Mouse (Mus musculus): ENCODE results near the gene Rab38.

Rab38 gene

DNA sequence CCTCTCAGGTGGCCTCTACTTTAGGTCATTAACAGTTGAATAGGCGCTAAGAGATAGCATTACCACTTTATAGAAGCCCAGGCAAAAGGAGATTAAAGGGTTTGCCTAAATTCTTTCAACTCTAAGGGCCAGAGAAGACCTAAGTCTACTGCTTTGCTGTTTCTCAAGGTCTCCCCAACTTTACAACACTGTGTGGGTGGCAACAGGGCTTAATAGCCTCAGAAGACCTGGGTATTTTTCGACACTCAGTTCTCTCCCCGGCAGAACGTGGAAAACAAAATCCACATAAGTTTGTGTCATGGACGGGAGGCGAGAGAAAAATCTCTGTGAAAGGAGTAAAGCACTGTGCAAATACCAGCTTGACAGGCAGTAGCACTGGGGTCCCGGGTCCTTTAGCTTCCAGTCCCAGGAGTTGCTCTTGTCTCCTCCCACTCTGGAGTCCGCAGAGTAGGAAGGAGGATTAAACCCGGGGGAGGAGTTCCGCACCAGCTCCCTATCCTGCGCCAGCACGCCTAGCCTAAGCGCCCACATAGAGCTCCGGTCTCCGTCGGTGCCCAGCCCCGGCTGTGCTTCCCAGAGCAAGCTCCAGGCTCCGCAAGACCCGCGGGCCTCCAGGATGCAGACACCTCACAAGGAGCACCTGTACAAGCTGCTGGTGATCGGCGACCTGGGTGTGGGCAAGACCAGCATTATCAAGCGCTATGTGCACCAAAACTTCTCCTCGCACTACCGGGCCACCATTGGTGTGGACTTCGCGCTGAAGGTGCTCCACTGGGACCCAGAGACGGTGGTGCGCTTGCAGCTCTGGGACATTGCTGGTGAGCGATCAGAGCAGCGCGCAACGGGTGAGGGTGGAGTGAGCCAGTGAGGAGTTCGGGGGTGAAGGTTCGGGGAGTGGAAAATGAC, at the start of gene Rab38:
Gene Rab38, plus strand, starts transcription at position 488 of the 906 bp plus-strand sequence.
- DNase-seq (ENCODE audit: low spot score): peak; percentile 81

DNA sequence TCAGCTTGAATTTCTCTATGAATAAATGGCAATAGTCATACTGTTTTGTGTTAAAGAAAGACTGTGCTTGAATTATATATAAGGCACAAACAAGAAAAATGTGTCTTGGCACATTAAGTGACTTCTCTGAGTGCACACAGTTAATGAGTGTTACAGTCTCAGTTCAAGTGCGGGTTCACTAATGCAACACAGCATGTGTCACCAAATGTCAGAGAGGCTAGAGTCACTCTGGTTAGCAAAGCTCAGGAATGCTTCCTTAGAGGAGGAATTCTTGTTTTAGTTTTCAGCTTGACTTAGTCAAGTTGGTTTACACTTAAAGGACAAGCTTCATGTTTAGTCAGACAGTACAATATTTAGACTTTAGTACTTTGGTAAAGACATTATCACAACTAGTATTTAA, 35.5 kb upstream of the Rab38 start:
- DNase-seq (ENCODE audit: low spot score): no peak

DNA sequence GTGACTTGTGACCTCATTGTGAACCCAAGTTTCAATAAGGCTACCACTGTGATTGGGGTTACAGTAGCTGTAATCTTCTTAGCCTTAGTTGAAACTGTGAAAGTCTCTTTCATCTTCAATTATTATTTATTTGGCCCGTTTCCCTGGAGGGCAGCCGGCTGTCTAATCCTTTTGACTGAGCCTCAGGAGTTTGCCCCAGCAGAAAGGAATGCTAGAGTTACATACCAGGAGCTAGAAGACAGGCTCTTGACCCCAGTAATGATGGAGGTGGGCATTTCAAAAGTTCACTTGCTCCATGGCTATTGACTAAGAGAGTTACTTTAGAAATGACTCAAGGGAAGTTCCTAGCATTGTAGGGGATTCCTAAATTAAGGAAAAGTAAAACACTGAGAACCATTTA, 34.3 kb upstream of the Rab38 start:
- peak; percentile 13 for DNase-seq (ENCODE audit: low spot score)

DNA sequence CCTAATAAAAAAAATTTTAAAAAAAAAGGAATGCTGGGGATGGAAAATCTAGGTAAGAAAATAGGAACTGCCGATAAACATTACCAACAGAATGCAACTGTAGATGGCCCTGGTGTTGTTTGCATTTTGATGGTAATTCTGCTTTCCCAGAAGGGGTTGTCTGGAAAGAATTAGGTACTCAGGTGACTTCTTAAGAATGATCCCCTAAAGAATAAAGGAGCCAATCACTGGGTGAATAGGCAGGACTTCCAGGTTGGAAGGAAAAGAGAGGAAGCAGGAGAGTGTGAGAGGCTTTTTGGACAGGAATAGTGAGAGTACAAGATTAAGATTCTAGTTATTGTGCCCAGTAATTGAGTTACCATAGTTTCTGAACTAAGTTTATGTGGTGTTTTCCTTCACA, 24.8 kb upstream of the Rab38 start:
- DNase-seq (ENCODE audit: low spot score): no peak

DNA sequence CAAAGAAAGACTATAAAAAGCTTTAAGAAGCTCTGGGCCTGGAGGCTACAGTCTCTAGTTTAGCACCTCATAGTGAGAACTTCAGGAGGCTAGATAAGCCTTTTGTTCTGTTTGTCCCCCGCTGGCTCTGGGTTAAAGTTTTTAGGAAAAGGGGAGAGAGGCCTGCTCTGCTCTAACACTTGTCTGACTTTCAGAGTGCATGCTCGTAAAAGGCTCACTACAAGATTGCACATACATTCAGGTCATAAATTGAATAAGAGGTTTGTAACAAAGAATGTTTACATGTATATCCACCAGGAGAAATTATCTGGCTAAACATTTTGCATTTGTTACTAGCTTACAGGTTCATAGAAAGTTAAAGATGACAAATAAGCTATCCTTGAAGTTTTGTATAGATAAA, 23.6 kb upstream of the Rab38 start:
- no peak for DNase-seq (ENCODE audit: low spot score)

DNA sequence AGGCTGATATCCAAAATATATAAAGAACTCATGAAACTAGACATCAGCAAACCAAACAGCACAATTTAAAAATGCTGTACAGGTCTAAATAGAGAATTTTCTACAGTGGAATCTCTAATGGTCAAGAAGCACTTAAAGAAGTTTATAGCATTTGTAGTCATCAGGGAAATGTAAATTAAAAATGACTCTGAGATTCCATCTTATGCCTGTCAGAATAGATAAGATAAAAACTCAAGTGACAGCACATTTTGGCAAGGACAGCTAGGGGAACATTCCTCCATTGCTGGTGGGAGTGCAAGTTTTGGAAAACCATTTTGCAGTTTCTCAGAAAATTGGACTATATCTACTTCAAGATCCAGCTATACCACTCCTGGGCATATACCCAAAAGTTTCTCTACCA, 8.3 kb upstream of the Rab38 start:
- no peak for DNase-seq (ENCODE audit: low spot score)

DNA sequence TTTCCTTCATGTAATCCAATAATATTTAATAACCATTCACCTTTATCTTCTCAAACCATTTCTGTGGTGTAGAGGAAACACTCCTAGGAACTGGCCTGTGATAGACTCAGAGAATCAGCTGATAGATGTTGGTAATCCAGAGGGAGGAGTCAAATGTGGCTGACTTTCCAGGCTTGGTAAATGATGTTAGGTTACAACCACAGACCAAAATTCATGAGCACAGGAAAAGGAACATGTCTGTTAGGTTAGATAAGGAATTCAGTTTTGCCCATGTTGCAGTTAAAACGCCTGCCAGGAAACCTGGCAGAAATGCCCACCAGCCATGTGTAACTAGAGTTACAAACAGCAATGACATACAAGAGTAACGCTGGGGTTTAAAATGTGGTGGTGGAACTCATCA, 6.2 kb upstream of the Rab38 start:
- no peak for DNase-seq (ENCODE audit: low spot score)

DNA sequence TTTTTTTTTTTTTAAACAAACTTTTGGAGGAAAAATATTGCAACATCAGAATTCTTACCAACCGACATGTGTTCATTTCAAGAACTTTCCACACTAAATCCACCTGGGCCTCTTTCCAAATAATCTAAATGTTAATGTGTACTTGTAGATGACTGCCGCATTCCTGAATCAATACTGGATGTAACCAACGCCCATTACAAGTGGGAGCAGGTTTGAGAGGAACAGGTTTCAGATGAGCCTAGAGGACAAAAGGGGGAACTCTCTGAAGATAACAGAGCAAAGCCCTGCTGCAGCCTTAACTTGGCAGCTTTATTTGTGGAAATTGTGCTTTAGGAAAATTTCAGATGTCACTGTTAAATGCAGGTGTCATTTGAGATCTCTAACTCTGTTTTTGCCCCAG, 4.3 kb upstream of the Rab38 start:
- no peak for DNase-seq (ENCODE audit: low spot score)

DNA sequence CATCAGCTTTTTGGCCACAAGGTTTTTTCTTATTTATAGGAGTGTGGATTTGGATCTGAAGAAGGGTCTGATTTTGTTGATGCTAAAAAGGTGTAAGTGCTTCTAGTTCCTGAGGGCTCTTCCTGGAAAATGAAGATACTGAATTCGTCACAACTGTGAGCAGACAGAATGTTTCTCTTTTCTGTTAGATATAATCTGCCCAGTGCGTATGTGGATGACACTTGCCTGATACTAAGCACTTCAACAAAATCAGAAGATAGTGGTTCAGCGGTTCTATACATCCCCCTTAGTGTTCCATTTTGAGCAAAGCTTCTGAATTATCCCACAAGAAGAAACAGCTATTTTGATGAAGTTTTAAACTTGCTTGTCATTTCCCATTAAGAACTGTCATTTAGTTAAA, 2.6 kb upstream of the Rab38 start:
- DNase-seq (ENCODE audit: low spot score): no peak

DNA sequence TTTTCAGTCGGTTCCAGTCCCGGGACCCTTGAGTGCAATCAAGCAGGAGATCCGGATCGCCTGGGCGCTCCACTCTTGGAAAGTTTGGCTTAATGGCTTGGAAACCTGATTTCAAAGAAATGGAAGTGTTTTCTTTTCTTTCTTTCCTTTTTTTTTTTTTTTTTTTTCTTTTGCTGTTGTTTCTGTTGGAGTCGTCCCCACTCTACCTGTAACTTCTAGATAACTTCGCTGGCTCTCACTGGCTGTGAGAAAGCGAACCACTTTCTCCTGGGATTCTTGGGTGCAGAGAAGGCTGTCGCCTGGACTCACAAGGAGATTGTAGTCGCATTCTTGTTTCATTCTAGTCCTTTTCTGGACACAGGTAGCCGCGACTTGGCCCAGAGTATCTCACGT, 615 bp downstream of the Rab38 start:
- peak; percentile 6 for DNase-seq (ENCODE audit: low spot score)

DNA sequence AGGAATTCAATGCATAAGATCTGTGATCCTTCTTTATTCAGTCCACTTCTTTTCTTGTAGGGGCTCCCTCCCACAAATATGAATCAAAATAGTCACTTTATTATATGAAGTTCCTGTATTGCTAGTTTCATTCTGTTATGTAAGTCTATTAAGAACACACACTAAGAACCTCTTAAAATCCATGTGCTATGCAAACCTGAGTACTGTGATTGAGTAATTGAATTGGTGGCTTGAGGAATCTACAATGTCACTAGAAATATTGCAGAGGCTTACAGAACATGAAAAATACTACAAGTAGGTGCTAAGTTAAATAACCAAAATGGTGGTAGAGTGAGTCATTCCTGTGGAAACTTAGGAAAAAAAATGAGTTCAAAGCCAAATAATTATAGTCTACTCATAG, 10.2 kb downstream of the Rab38 start:
- no peak for DNase-seq (ENCODE audit: low spot score)

DNA sequence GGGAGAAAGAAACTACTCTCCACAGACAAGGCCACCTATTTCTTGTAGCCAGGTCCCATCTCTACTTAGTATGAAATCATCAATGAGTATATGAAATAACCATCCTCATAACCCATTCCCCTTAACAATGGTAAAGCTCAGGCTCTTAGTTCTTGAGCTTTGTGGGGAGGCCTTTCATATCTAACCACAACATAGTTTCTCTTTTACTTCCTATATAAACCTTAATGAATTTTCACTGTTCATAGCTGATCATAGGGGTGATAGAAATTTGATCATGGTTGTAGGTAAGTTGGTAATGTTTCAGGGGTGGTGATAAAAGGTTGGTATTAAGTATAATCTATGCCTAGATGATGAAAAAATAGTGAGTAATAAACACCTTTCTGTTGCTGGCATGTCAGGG, 12.6 kb downstream of the Rab38 start:
- DNase-seq (ENCODE audit: low spot score): no peak

DNA sequence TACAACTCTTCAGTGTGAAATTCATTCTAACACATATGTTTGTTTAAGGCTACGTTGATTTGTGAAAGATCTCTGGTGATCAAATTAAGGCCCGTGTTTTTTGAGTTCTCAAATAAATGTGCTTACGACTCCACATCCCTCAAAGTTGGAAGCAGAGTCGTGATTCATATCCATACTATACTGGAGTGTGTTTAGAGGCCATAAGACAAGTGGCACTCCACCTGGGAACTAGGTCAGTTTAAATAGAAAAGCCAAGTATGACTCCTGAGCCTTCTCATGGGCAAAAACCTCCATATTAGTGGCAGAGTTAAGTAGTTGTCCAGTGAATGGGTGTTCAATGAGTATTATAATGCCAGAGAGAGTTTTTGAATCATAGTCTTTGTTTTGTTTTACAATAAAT, 13.4 kb downstream of the Rab38 start:
- DNase-seq (ENCODE audit: low spot score): no peak

DNA sequence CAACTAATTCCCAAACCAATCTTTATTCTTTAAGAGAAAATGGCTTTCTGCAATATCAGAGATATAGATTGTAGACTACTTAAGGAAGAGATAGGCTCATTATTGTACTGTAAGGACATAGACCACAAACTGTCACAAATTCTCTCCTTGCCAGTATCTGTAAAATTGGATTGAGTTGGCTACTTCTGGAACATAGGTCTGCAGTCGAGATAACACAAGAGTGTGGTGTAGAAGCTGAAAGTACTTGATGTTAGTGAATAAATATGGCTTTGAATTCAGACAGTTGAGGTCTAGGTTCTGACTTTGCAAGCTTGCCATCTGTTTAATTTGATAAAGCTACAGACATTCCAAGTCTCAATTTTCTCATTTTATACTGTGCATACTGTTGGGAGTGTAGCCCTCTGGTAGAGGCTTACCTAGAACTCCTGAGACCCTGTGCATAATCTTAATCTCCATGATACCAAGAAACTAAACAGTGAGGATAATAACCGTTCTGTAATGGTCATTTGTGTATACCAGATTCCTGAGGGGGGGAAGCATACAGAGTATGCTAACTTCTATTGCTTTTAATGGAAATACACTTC, 15.3 kb downstream of the Rab38 start:
- DNase-seq (ENCODE audit: low spot score): no peak

DNA sequence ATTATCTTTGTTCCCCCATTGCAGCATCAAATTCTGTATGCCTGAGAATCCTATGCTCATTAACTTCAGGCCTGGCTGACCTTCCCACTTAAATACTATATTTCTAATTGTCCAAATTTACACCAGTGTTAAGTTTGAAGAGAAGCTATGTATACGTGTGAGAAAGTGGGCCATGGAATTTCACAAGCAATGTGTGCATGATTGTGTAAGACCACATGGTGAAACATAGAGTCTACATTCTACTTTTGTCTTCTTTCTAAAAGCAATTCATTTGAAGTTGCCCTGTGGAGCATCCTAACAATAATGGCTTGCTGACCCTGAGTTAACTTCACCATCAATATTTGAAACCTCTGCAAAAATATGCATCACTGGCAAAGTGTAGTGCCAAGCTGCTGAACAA, 23.2 kb downstream of the Rab38 start:
- no peak for DNase-seq (ENCODE audit: low spot score)

DNA sequence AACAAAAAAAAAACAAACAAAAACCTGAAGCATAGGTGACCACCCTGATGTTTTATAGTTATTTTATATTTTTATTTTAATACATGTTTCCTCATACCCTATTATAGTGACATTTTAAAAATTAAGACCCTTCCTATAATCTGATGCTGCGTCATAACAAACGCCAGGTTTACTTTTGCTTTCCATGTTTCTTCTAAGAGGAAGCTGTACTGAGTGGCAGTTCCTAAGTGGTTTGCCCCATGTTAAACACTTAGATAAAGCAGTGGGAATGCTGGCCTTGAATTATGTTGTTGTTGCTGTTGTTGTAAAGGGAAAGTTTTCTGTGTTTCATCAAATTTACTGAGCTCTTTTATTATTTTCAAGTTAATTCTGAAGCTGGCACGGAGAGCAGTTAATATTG, 27.8 kb downstream of the Rab38 start:
- no peak for DNase-seq (ENCODE audit: low spot score)

DNA sequence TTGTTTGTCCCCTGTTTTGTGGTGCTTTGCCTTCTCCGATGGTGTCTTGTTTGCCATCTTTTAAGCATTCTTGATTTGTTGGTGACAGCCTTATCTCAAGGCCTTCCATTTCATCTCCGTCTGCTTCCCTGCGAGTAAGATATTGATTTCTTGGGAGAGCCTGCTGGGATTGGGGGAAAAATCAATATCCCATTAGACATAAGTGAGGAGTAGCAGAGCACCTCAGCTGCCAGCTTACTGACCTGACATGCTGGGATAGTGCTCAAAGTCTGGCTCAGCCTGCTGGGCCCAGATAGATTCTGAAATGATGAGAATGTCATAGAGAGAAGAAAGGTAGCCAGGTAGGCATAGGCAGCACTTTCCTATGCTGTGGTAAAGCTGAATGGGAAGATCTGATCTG, 37.7 kb downstream of the Rab38 start:
- DNase-seq (ENCODE audit: low spot score): no peak

DNA sequence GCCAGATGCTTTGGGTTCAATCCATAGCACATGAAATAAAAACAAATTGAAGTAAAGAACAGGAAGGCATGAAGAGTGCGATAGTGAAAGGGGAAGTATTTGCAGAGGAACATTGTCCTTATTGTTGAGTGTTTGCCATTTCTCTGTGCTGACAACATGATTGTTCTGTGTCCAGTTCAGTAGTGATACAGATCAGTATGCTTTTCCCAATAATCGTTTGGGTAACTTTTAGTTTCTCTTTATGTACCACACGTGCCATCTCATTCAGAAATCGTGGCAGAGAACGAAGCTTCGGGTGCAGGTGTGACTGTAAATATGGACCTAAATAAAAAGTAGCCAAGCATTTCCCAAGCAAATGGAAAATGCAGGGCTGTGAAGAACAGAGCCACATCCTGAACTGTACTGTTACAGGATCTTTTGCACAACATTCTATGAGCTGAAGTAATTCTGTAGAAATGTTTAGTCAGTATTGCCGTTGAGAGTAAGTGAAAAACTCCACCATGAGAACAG, 52.1 kb downstream of the Rab38 start:
- no peak for DNase-seq (ENCODE audit: low spot score)

DNA sequence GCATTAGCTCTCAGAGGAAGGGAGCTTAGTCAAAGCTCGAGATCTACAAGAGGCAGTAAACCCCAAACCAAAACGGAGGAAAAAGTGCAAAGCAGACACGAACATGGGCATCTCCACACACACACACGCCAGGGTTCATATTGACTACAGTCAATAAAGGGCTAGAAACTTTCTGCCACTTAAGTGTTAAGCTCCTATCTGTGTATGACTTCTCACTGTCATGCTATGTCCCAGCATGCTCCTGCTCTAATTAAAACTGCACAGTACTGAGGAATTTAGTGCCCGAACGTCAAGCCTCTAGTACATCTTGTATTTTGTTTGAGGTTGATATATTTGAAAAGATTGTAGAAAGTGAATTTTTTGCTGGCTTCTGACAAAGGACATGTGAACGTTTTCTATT, 52.6 kb downstream of the Rab38 start:
- DNase-seq (ENCODE audit: low spot score): no peak

DNA sequence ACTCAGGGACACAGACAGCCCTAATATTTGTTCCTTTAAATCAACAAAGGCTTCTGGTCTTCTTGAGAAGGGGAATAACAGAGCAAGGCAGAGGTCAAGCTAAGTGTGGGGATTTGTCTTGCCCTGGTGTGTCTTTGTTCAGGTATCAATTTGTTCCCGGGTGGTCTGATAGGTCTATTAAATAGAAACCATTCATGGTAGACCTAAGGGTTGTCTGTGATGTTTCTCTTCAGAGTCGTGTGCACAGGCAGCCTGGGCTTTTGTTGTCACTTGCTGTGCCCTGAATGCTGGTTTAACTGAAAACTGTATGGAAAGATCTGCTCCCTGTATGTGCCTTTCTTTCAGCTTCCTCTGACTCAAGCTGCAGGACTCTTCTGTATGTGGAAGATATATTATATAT, 60.9 kb downstream of the Rab38 start:
- peak; percentile 30 for DNase-seq (ENCODE audit: low spot score)

DNA sequence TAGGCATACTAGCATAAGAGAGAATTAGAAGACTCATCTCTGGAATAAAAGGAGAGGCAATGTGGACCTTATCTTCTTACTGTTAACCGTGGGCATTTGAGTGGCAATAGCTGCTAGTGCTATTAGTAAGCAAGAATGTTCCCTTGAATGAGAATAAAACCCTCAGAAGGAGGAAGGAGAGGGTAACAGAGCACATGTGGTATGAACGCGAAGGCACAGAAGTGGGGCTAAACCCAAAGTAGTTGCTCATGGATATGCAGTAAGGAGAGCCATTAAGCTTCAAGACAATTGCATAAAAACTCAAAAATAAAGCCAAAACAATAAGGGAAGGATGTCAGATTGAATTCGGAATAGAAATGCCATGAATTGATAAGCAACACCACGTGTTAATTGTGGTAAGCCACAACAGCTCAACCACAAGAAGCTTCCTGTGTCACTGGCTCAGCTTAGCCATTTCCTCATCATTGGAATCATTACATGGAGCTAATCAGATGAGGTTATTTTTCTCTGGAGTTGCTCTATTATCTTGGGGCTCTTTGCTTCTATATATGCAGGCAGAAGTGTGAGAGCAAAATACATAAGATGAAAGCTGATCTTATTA, 72.2 kb downstream of the Rab38 start:
- no peak for DNase-seq (ENCODE audit: low spot score)

DNA sequence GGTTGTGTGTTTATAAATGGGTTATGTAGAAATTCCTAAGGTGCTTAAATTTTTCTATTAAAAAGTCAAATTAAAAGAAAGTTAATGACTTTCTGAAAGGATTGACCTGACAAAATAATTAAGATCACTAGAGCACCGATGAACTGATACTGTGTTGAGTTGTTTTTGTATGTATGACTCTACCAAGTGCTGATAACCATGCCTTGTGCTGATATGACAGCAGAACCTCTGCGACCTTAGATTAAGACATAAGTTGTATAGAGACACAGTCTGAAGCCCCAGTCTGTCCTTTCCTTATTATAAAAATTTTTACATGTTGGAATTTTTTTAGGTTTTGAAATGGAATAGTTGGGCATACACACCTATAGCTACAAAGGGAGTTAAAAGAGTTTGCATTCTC, 79.7 kb downstream of the Rab38 start:
- DNase-seq (ENCODE audit: low spot score): no peak

DNA sequence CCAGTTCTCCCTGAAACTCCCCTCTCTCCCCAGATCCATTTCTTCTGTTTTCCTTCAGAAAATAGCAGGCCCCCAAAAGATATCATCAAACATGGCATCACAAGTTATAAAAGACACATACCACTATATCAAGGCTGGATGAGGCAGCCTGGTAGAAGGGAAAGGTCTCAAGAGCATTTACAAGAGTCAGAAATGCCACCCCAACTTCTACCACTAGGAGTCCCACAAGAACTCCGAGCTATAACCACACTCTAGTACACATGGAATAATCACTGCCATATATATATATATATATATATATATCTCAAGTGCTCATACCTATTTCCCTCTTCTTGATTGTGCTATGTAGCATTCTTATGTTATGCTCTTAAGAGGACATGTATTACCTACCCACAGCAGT, 92.4 kb downstream of the Rab38 start:
- DNase-seq (ENCODE audit: low spot score): peak; percentile 22
